Mouse (Mus musculus): ENCODE data around the gene Gm9745.
"Not testable (repeated sequence)": the region's sequence is repeated elsewhere in the genome, so short reads cannot be mapped to it uniquely, and the experiment has no call there.

DNA sequence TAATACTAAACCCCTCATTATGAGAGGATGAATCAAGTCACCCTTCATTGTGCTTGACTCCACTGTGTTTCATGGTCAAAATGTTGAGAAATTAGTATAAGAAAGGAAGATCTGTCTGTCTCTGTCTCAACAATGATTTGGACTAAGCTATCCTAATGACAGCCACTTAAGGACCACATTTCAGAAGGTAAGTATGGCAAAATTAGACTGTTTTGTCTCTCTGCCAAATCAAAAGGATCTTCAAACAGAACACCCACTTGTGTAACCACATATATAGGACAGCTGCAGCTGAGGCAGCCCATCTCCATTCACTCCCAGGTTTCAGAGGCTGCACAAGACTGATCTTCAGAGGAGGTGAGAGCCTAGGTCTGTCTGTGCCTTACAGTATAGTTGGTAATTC lies 4.5 kb upstream of the Gm9745 start, which contains the start of gene Idi2:
- not testable (repeated sequence) for TF ChIP-seq CTCF, POLR2A (IDR thresholded peaks at IDR 0.05; ENCODE audit: extremely low read depth, insufficient read depth, low read length)
